Mouse (Mus musculus) left cerebral cortex, postnatal 10 days (tissue): ENCODE data around the gene Trim24. TPM values are rescaled to one million over a fixed set of nuclear protein-coding genes. Genes with fewer than 3 reads are reported as not detected.

Experiments
- DNase-seq, 2 experiments: peaks; one replicate each; pipeline ENCODE4 v3.0.0; 2021 to 2022; ENCODE audit warnings: low spot score in 2 of 2, mixed read lengths in 1 of 2; ENCODE audit errors: extremely low spot score in 1 of 2
- intact Hi-C: fragments of 180-260 bp; cut with DNase I; formaldehyde crosslinking; loops from one replicate; pipeline ENCODE4 v1.15.1; 2025
- total RNA-seq, 2 experiments: library from RNA; stranded (reverse); gene quantifications; 2 replicates each; pipeline ENCODE4 v1.2.3; 2021

Trim24 gene
- total RNA-seq, 2 experiments from 2014 or later: 39.1 to 43.0 TPM

DNA sequence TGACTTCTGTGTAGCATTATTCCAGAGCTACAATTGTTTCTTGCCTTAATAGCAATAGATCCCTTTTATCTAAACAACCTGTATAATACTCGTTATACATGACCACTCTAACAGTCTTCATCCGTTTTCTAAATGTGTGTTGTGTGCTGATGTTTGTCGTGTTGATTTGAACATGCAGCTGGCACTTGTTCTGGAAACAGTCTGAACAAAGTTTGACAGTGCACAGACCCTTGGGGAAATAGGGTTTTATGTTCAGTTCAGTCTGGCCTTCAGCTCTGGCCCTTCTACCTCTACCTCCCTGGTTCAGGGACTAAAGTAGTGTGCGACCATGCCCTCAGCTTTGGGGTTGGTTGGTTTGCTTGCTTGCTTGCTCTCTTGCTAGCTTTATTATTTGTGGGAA is 96.8 kb downstream of the Trim24 start:
- no peak for DNase-seq
- intact Hi-C loops: no loop called here

DNA sequence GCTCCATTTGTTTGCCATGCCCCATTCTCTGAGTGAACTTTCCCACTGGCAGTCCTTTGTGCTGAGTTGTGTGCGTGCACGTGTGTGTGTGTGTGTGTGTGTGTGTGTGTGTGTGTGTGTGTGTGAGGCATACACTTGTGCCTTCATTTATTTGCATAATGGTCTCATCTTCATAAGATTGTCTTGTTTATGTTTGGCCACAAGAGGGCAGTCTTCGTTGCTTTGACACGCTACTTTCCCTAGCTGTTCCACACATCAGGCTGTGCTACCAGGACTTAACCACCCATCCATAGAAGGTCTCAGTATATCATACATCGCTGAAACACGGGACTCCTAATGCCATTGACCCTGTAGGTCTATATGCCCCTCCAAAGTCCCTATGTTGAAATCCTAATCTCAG is 136.8 kb downstream of the Trim24 start:
- peak; percentile 51 to 58 for DNase-seq
- intact Hi-C loops: loop anchor here (2.0 kb wide), 1 partner anchor 59 kb away; no protein-coding TSS in a partner anchor

DNA sequence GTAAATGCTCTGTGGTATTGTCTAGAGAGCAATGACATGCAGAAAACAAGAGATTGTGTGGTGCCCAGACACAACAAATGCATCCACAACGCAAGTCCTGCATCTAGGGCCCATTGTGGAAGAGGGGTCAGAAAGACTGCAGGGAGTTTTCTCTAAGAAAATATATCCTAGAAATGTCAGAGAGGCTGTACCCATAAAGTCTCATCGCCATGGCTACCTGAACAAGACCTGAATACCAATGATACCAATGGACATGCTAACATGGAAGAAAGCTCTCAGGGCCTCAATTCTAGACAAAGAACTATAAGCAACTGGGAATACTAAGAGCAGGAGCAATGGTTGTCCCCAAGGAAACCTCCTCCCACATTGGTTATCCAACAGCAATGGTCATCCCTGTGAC is 142.2 kb downstream of the Trim24 start:
- intact Hi-C loops: no loop called here
- no peak for DNase-seq

Other genes with a start within 250 kb of the Trim24 start
- gene Svopl, start 176.2 kb downstream of the Trim24 start, total RNA-seq: under 1 TPM in 1 of 2 experiments, not detected in 1; 0.32 TPM
- gene Tmem213, start 238.4 kb downstream of the Trim24 start, total RNA-seq: not detected